Mouse (Mus musculus): ENCODE results near the gene Gal3st3.
"Not testable (repeated sequence)": the region's sequence is repeated elsewhere in the genome, so short reads cannot be mapped to it uniquely, and the experiment has no call there.

The Gal3st3 gene

DNA sequence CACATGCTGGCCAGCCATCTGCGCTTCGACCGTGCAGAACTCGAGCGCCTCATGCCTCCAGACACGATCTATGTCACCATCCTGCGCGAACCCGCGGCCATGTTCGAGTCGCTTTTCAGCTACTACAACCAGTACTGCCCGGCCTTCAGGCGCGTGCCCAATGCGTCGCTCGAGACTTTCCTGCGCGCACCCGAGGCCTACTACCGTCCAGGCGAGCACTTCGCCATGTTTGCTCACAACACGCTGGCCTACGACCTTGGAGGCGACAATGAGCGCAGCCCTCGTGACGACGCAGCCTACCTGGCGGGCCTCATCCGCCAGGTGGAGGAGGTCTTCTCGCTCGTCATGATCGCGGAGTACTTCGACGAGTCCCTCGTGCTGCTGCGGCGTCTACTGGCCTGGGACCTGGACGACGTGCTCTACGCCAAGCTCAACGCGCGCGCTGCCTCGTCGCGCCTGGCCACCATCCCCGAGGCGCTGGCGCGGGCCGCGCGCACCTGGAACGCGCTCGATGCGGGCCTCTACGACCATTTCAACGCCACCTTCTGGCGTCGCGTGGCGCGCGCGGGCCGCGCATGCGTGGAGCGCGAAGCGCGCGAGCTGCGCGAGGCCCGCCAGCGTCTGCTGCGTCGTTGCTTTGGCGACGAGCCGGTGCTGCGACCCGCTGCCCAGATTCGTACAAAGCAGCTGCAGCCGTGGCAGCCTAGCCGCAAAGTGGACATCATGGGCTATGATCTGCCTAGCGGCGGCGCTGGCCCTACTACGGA, 9.0 kb downstream of the Gal3st3 start:
- DNase-seq (ENCODE audit: low read depth, low spot score), result peak; percentile 83

DNA sequence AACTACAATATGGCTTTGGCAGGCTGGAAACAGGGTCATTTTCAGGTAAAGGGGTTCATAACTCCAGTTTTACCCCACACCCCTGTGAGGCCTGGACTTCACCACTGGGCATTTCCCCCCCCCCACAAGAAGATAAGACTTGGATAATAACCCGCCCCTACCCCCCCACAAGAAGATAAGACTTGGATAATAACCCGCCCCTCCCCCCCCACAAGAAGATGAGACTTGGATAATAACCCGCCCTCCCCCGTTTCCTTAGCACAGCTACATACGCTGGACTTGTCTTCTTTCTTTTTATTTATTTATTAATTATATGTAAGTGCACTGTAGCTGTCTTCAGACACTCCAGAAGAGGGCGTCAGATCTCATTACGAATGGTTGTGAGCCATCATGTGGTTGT, 10.9 kb downstream of the Gal3st3 start:
- DNase-seq (ENCODE audit: low read depth, low spot score), result peak; percentile 68

DNA sequence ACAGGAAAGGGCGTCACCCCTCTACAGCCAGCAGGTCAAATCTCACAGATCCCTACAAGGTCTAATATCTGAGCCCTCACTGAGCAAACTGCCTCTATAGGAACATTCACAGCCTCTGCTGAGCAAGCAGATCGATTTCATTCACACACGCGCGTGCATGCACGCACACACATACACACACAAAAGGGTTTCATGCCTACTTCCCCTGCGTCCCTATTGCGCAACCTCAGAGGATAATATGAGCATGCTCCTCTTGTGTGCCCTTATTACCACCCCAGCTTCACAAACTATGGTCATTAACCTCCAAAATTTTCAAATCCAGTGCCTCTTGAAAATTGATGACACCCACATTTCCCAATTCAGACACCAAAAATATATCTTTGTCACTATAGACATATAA, 15.1 kb downstream of the Gal3st3 start:
- DNase-seq (ENCODE audit: low read depth, low spot score), result no peak

DNA sequence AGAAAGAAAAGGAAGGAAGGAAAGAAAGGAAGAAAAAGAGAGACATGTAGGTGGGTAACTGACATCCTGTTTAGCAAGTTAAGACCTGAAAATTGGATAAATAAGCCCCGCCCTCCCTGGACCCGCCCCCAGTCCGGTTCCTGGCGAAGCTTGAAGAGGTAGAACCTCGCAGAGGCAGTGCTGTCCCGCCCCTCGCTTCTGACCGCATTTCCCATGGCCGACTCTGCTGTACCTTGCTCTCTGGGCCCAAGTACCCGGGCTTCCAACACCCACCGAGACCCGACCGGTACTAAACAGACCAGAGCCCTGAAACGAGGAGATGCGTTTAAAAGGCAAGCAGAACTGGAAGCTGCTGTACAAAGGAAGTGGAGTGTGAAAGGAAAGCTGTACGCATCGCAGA, 25.7 kb downstream of the Gal3st3 start:
- DNase-seq (ENCODE audit: low read depth, low spot score), result peak; percentile 60

- no peak for DNase-seq (ENCODE audit: low read depth, low spot score)
Measured at GRCm38 (mm10) chr19:5327970-5328369, 29.8 kb downstream of the Gal3st3 start.

GRCm38 (mm10) chr19:5334741-5335140, 36.6 kb downstream of the Gal3st3 start:
- DNase-seq (ENCODE audit: low read depth, low spot score), result no peak

DNA sequence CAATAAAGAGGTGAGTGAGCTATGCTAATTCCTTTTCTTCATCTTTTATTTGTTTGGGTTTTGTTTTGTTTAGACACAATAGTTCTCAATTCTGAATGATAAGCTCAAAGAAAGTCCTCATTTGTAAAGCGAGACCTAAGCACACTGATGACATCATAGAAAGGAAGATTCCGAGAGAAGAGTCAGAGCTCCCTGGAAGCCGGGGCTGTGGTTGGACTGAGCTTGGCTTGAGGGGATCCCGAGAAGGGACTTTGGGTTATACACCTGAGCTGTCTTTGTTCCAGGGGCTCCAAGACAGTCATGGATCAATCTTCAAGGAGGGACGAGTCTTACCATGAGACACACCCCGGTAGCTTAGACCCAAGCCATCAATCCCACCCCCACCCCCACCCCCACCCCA, 37.3 kb downstream of the Gal3st3 start, which contains the start of gene Catsper1:
TSS of gene Catsper1 (plus strand) at position 301 of the 400 bp plus-strand sequence.
- DNase-seq (ENCODE audit: low read depth, low spot score), result no peak

DNA sequence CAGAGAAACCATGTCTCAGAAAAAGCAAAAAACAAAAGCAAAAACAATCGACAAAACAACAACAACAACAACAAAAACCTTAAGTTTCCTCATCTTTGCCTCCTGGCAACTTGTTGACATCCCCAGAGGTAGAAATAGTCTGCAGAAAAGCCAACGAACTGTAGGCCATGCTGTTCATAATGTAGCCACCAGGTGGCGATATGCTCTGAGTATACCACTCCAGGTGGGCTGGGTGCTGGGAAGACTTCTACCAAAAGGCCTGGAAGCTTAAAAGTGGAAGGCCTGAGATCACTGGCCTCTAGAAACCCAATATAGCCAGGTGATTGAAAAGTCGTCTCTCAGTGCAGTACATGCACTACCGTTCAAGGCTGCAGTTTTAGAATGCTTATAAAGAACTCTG, 39.8 kb downstream of the Gal3st3 start:
- peak; percentile 82 for DNase-seq (ENCODE audit: low read depth, low spot score)

- no peak for DNase-seq (ENCODE audit: low read depth, low spot score)
Measured at GRCm38 (mm10) chr19:5341360-5341759, 43.2 kb downstream of the Gal3st3 start.

DNA sequence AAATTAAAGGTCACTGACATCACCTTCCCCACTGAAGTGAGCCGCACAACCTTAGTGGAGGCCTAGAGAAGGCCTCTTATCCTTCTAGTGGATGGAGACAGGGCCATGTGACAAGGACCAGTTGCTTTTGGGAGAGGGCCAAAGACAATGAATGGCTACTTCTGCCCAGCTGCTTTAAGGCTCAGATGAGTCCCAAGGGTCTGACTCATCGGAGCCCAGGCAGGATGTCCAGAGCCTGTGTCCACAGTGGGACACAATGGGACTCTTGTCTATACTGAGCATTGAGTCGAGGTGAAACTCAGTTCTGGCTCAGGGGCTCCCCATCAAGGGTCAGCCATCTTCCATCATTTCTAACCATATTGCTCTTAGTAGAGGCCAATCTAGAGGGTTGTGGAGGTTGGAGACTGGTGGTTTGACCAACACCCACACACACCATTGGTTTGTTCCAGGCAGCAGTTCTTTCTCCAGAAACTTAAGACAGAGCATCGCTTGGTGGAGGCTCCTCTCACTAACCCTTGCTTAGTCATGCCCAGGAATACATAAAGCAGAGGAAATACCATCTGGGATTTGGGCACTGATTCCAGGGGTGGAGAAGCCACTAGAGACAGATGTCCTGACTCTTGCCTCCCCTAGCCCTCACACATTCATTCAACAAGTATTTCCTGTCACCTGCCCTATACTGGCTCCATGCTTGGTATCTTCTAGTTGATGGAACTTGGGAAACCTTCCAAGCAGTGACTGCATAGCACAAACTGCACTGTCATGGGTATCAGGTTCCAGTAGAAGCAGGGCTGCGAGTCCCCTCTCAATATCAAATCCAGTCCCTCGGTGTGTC, 47.4 kb downstream of the Gal3st3 start:
- DNase-seq (ENCODE audit: low read depth, low spot score), result no peak

- no peak for DNase-seq (ENCODE audit: low read depth, low spot score)
Measured at GRCm38 (mm10) chr19:5348064-5348463, 49.9 kb downstream of the Gal3st3 start.

- peak; percentile 47 for DNase-seq (ENCODE audit: low read depth, low spot score)
Measured at GRCm38 (mm10) chr19:5348526-5349501, 50.7 kb downstream of the Gal3st3 start.

DNA sequence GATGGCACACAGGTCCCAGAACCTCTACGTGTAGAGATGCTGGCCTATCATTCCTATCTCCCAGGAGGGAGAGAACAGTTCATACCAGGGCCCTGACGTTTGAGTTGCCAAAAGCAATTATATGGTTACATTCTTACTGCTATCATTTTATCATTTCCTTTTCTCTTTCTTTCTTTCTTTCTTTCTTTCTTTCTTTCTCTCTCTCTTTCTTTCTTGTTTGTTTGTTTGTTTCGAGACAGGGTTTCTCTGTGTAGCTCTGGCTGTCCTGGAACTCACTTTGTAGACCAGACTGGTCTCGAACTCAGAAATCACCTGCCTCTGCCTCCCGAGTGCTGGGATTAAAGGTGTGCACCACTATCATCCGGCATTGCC, 51.4 kb downstream of the Gal3st3 start, which contains the start of gene Cst6:
TSS of gene Cst6 (minus strand) at position 73 of the 372 bp plus-strand sequence.
- not testable (repeated sequence) for DNase-seq (ENCODE audit: low read depth, low spot score)

DNA sequence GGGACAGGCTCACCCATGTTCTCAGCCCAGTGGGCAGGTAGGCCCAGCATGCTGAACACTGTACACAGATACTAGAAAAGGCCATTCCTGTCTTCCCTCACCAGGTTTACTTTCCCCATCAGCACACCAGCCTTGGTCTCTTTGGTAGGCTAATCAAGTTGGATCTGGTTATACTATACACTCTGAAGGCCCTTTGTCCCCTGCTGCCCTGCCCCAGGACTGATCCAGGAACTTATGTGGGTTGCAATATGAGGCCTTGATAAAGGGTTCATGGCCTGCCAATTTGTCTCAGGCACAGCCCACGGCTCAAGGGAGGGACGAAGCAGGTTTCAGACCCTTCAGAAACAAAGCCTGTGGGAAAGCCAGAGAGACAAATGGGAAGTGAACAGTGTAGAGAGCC, 55.5 kb downstream of the Gal3st3 start:
- DNase-seq (ENCODE audit: low read depth, low spot score), result no peak

DNA sequence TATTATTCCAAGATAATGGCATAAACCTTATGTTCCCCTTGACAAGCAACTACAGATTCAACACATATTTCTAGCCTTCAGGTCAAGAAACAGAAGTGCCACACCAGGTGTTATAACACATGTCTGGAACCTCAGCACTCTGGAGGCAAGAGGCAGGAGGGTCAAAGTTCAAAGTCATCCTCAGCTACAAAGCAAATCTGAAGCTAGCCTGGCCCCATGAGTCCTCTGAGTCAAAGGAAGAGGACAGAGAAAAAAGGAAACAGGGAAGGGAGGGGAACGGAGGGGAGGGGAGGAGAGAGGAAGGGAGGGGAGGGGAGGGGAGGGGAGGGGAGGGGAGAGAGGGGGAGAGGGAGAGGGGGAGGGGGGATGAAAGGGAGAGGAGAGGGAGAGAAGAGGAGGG, 57.9 kb downstream of the Gal3st3 start:
- peak; percentile 77 for DNase-seq (ENCODE audit: low read depth, low spot score)

All from R1 (cell line).